Mouse (Mus musculus): Measurements from ENCODE around the gene Rnase10. TPM values are rescaled to one million over a fixed set of nuclear protein-coding genes. Genes with fewer than 3 reads are reported as not detected.

The Rnase10 gene
- polyA plus RNA-seq, 1 experiment from 2014 or later, result 0.27 TPM

DNA sequence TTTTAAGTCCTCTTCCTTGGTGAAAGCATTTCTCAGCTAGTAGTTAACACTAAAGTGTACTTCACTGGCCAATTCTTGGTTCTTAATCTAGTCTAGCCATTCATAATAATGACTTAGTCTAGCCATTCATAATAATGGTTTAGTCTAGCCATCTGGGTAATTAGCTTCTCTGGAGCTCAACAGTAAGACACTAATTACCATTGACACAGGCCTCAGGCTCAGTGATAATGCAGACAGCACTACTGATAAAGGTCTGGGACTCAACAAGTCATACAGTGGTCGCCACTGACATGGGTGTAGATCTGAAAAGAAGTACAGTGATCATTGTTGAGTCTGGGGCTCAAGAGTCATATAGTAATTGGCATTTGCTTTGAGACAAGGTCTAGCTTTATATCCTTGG is 17.3 kb downstream of the Rnase10 start:
- Histone ChIP-seq H3K9me3 (ENCODE audit: control insufficient read depth, low read length) (no peaks in the 10 kb centered on the region), H3K27ac (ENCODE audit: low read depth) (no peak overlapping the region), H3K36me3 (ENCODE audit: control insufficient read depth, insufficient read depth, low read length) (no peaks in the 10 kb centered on the region), H3K9ac (ENCODE audit: low read length) (no peak overlapping the region), H3K27me3 (replicated peaks; ENCODE audit: control insufficient read depth, insufficient read depth, low read length) (no peaks in the 10 kb centered on the region), H3K4me1 (replicated peaks; ENCODE audit: control insufficient read depth, insufficient read depth, low read length) (no peaks in the 10 kb centered on the region), H3K4me2 (ENCODE audit: low read length) (no peak overlapping the region), H3K4me3 (ENCODE audit: low read depth, low read length) (no peak overlapping the region)
- WGBS, result 91% methylated on average over 1 of the region's 1 CpGs
- ATAC-seq (replicated peaks; ENCODE audit: low FRiP score, low TSS enrichment, low read depth) (no peak), DNase-seq (ENCODE audit: low spot score) (no peak)

DNA sequence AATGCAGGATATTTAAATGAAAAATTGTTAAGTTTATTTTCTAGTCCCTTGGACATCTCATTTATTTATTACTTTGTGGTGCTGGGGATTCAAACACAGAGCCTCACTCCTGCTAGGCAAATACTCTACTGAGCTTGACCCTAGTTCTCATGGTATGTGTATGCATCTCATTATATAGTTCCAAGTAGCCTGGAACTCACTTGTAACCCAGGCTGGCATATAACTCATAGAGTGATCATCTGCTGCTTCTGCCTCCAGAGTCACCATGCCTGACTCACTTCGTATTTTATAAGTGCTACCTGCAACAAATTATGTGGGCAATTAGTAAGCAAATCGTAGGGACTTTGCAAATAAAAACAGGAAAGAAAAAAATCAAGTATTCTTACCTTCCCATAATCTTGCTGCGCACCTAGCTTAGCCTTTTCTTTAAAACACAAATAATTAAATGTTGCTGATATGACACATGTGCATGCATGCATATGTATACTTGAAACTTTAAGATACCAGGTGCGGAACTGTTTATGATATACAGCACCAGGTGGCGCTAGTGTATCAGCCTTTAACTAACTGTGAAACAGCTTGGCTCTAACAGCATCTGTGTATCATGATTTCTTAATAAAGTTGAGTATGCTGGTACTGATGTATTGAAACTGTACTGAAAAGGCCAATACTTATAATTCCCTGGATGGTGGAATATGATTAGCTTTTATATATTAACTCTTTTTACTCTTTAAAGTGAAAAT is 19.0 kb downstream of the Rnase10 start:
- Histone ChIP-seq H3K4me3 (ENCODE audit: low read depth, low read length) (no peak overlapping the region), H3K27me3 (replicated peaks; ENCODE audit: control insufficient read depth, insufficient read depth, low read length) (no peaks in the 10 kb centered on the region), H3K9me3 (ENCODE audit: control insufficient read depth, low read length) (no peaks in the 10 kb centered on the region), H3K36me3 (ENCODE audit: control insufficient read depth, insufficient read depth, low read length) (no peaks in the 10 kb centered on the region), H3K9ac (ENCODE audit: low read length) (no peak overlapping the region), H3K4me2 (ENCODE audit: low read length) (no peak overlapping the region), H3K27ac (ENCODE audit: low read depth) (no peak overlapping the region), H3K4me1 (replicated peaks; ENCODE audit: control insufficient read depth, insufficient read depth, low read length) (no peaks in the 10 kb centered on the region)
- WGBS, result 37% methylated on average over 5 of the region's 5 CpGs
- ATAC-seq (replicated peaks; ENCODE audit: low FRiP score, low TSS enrichment, low read depth) (0 out of 2 replicates have a peak, but pooled peaks have one; percentile 40), DNase-seq (ENCODE audit: low spot score) (peak; percentile 65)

DNA sequence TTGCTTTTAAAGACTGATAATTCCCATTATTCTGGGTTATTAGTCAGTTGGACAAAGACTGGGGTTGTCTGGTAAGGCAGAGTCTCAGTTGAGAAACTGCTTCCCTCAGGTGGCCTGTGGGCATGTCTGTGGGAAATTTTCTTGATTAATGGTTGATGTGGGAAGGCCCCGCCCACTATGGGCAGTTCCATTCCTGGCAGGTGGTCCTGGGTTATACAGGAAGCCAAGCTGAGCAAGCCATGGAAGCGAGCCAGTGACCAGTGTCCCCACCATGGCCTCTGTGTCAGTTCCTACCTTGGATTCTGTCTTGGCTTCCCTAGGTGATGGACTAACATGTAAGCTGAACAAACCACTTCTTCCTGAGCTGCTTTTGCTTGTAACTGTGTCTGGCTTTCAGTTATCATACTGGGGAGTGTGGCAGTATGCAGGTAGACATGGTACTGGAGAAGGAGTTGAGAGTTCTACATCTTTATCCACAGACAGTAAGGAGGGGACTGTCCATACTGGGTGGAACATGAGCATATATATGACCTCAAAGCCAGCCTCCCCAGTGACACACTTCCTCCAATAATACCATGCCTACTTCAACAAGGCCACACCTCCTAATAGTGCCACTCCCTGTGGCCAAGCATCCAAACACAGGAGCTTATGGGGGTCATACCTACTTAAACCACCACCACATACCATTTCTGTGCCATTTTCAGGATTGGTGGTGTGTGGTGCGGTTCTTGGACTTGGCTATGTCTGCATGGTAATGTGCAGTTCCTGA is 20.0 kb downstream of the Rnase10 start:
- Histone ChIP-seq H3K4me2 (ENCODE audit: low read length) (no peak overlapping the region), H3K27me3 (replicated peaks; ENCODE audit: control insufficient read depth, insufficient read depth, low read length) (no peaks in the 10 kb centered on the region), H3K4me1 (replicated peaks; ENCODE audit: control insufficient read depth, insufficient read depth, low read length) (no peaks in the 10 kb centered on the region), H3K9ac (ENCODE audit: low read length) (no peak overlapping the region), H3K27ac (ENCODE audit: low read depth) (no peak overlapping the region), H3K36me3 (ENCODE audit: control insufficient read depth, insufficient read depth, low read length) (no peaks in the 10 kb centered on the region), H3K4me3 (ENCODE audit: low read depth, low read length) (no peak overlapping the region), H3K9me3 (ENCODE audit: control insufficient read depth, low read length) (no peaks in the 10 kb centered on the region)
- DNase-seq (ENCODE audit: low spot score) (no peak), ATAC-seq (replicated peaks; ENCODE audit: low FRiP score, low TSS enrichment, low read depth) (0 out of 2 replicates have a peak, but pooled peaks have one; percentile 40)
- whole genome bisulfite sequencing, result 58% methylated on average over 3 of the region's 3 CpGs

DNA sequence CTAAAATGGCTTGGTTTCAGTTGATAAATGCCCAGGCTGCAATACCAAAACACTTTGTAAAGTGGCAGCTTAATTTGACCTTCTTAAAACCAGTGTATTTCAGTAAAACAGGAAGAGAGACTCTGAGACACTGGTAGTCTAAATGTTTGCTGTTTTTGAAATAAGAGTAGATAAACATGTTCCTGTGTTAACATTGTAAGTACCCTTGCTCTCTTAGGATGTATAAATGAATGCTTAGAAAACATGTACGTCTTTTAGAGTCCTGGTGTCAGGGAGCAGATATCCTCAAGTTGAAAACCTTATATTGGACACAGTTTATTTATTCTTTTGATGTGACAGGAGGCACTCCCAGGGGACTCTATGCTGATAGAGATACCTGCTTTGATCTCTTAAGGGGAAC is 27.7 kb downstream of the Rnase10 start:
- WGBS, result 41% methylated on average over 1 of the region's 1 CpGs
- Histone ChIP-seq H3K4me2 (ENCODE audit: low read length) (no peak overlapping the region), H3K9ac (ENCODE audit: low read length) (no peak overlapping the region), H3K36me3 (ENCODE audit: control insufficient read depth, insufficient read depth, low read length) (no peaks in the 10 kb centered on the region), H3K27me3 (replicated peaks; ENCODE audit: control insufficient read depth, insufficient read depth, low read length) (no peaks in the 10 kb centered on the region), H3K4me3 (ENCODE audit: low read depth, low read length) (no peak overlapping the region), H3K27ac (ENCODE audit: low read depth) (no peak overlapping the region), H3K9me3 (ENCODE audit: control insufficient read depth, low read length) (no peaks in the 10 kb centered on the region), H3K4me1 (replicated peaks; ENCODE audit: control insufficient read depth, insufficient read depth, low read length) (no peaks in the 10 kb centered on the region)
- no peak for ATAC-seq (replicated peaks; ENCODE audit: low FRiP score, low TSS enrichment, low read depth)
- DNase-seq (ENCODE audit: low spot score), result no peak

DNA sequence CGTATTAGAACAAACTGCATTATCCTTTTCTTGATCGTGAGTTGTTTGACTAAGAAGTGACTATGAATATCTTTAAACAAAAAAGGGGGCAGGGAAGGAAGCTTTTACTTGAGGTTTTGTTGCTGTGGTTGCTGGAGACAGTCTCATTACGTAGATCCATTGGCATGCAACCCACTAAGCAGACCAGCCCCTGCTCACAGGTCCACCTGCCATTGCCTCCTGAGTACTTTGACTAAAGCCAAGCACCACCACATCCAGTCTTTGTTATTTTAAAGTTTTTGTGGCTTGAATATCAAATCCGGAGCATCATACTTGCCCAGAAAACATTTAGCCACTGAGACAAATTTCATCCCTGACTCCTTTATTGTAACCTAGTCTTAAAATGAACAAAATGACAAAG is 28.7 kb downstream of the Rnase10 start:
- 80% methylated on average over 4 of the region's 4 CpGs for WGBS
- no peak overlapping the region for H3K4me2 ChIP-seq (ENCODE audit: low read length)
- no peak for ATAC-seq (replicated peaks; ENCODE audit: low FRiP score, low TSS enrichment, low read depth)
- H3K27me3 ChIP-seq (replicated peaks; ENCODE audit: control insufficient read depth, insufficient read depth, low read length), result no peaks in the 10 kb centered on the region
- DNase-seq (ENCODE audit: low spot score), result no peak
- H3K36me3 ChIP-seq (ENCODE audit: control insufficient read depth, insufficient read depth, low read length), result no peaks in the 10 kb centered on the region
- no peak overlapping the region for H3K9ac ChIP-seq (ENCODE audit: low read length)
- H3K4me1 ChIP-seq (replicated peaks; ENCODE audit: control insufficient read depth, insufficient read depth, low read length), result no peaks in the 10 kb centered on the region
- no peak overlapping the region for H3K27ac ChIP-seq (ENCODE audit: low read depth)
- H3K4me3 ChIP-seq (ENCODE audit: low read depth, low read length), result no peak overlapping the region
- H3K9me3 ChIP-seq (ENCODE audit: control insufficient read depth, low read length), result no peaks in the 10 kb centered on the region

DNA sequence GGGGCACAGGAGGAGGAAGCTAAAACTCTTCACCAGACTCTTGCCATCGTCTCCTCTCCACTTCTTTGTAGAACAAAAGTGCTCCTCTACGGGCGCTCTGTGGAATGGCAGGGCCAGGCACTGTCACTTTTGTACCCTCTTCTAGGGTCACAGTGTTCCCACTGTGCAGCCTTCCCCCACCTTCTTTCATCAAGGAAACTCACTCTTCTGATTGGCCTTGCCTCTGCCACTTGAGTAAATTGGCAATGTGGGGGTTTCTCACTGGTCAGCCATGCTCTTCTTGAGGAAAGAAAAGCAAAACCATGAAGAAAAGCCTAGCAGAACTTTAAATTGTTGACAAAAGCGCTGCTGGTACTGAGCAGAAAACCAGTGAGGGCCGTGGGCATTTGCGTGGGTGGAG is 34.2 kb downstream of the Rnase10 start, which contains the start of gene Rnase9:
TSS of gene Rnase9 (minus strand) at position 101 of the 400 bp plus-strand sequence.
- no peak within 1 kb of the TSS for H3K4me2 ChIP-seq (ENCODE audit: low read length)
- no peak within 1 kb of the TSS for H3K27ac ChIP-seq (ENCODE audit: low read depth)
- H3K4me1 ChIP-seq (replicated peaks; ENCODE audit: control insufficient read depth, insufficient read depth, low read length), result no peaks in the 10 kb centered on the region
- no peaks in the 10 kb centered on the region for H3K27me3 ChIP-seq (replicated peaks; ENCODE audit: control insufficient read depth, insufficient read depth, low read length)
- H3K9me3 ChIP-seq (ENCODE audit: control insufficient read depth, low read length), result no peaks in the 10 kb centered on the region
- ATAC-seq (replicated peaks; ENCODE audit: low FRiP score, low TSS enrichment, low read depth) (no peak), DNase-seq (ENCODE audit: low spot score) (no peak)
- no peak within 1 kb of the TSS for H3K4me3 ChIP-seq (ENCODE audit: low read depth, low read length)
- H3K9ac ChIP-seq (ENCODE audit: low read length), result no peak within 1 kb of the TSS
- H3K36me3 ChIP-seq (ENCODE audit: control insufficient read depth, insufficient read depth, low read length), result no peaks in the 10 kb centered on the region
- 77% methylated on average over 6 of the region's 6 CpGs for WGBS

DNA sequence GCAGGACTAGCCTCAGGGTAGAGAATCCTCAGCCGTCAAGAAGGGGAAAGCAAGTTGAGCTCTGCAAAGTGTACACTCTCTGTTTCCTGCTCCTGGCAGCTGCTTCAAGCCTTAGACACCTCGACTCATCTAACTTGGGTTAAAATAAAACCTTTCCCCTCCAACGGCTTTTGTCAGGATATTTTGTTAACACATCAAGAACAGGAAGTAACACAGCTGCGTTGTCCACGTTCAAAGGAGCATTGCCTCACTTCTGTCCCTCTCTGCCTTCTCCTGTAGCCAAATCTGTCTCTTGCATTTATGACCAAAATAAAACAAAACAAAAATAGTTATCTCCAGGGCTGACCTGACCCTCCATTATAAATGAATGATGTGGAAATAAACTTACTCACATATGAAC is 40.3 kb downstream of the Rnase10 start:
- 28% methylated on average over 5 of the region's 5 CpGs for WGBS
- no peak for ATAC-seq (replicated peaks; ENCODE audit: low FRiP score, low TSS enrichment, low read depth)
- Histone ChIP-seq H3K4me2 (ENCODE audit: low read length) (no peak overlapping the region), H3K9ac (ENCODE audit: low read length) (no peak overlapping the region), H3K4me3 (ENCODE audit: low read depth, low read length) (no peak overlapping the region), H3K4me1 (replicated peaks; ENCODE audit: control insufficient read depth, insufficient read depth, low read length) (no peaks in the 10 kb centered on the region; the same call in 1 of the 2 replicates), H3K36me3 (ENCODE audit: control insufficient read depth, insufficient read depth, low read length) (no peaks in the 10 kb centered on the region), H3K27me3 (replicated peaks; ENCODE audit: control insufficient read depth, insufficient read depth, low read length) (no peaks in the 10 kb centered on the region), H3K9me3 (ENCODE audit: control insufficient read depth, low read length) (no peaks in the 10 kb centered on the region), H3K27ac (ENCODE audit: low read depth) (no peak overlapping the region)
- no peak for DNase-seq (ENCODE audit: low spot score)

DNA sequence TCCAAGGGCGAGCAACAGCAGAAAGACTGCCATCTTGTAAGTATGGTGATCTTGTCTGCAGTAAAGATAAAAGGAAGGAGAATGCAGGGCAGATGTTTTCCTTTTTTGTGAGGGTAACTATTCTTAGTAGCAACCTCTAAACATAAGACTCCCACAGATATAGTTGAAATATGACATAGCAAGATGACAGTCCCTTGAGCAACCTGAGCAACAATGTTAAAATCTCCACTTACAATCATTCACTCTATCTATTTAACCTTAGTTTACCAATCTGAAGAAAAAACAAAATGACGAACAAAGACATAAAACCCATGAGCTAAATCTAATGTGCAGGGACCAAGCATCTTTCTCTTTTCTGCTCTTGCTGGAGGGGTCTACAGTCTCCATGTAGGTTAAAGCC is 42.5 kb downstream of the Rnase10 start, which contains the start of gene Rnase11:
TSS of gene Rnase11 (minus strand) at position 101 of the 400 bp plus-strand sequence.
- Histone ChIP-seq H3K27me3 (replicated peaks; ENCODE audit: control insufficient read depth, insufficient read depth, low read length) (no peaks in the 10 kb centered on the region), H3K9ac (ENCODE audit: low read length) (no peak within 1 kb of the TSS), H3K36me3 (ENCODE audit: control insufficient read depth, insufficient read depth, low read length) (no peaks in the 10 kb centered on the region), H3K4me3 (ENCODE audit: low read depth, low read length) (no peak within 1 kb of the TSS), H3K9me3 (ENCODE audit: control insufficient read depth, low read length) (no peaks in the 10 kb centered on the region), H3K4me1 (replicated peaks; ENCODE audit: control insufficient read depth, insufficient read depth, low read length) (no peaks in the 10 kb centered on the region; the same call in 1 of the 2 replicates), H3K4me2 (ENCODE audit: low read length) (no peak within 1 kb of the TSS), H3K27ac (ENCODE audit: low read depth) (no peak within 1 kb of the TSS)
- ATAC-seq (replicated peaks; ENCODE audit: low FRiP score, low TSS enrichment, low read depth) (no peak), DNase-seq (ENCODE audit: low spot score) (no peak)
- WGBS, result 84% methylated on average over 2 of the region's 2 CpGs
